Mouse (Mus musculus): Measurements from ENCODE around the gene Mrpl41. TPM values are rescaled to one million over a fixed set of nuclear protein-coding genes. Genes with fewer than 3 reads are reported as not detected.
"Not testable (repeated sequence)": the region's sequence is repeated elsewhere in the genome, so short reads cannot be mapped to it uniquely, and the experiment has no call there.

Mrpl41 gene
- polyA plus RNA-seq (2016; fragmentation: Nextera tagmentation; extraction: Ambion mirVana), result 124 and 127 TPM in 2 replicates

DNA sequence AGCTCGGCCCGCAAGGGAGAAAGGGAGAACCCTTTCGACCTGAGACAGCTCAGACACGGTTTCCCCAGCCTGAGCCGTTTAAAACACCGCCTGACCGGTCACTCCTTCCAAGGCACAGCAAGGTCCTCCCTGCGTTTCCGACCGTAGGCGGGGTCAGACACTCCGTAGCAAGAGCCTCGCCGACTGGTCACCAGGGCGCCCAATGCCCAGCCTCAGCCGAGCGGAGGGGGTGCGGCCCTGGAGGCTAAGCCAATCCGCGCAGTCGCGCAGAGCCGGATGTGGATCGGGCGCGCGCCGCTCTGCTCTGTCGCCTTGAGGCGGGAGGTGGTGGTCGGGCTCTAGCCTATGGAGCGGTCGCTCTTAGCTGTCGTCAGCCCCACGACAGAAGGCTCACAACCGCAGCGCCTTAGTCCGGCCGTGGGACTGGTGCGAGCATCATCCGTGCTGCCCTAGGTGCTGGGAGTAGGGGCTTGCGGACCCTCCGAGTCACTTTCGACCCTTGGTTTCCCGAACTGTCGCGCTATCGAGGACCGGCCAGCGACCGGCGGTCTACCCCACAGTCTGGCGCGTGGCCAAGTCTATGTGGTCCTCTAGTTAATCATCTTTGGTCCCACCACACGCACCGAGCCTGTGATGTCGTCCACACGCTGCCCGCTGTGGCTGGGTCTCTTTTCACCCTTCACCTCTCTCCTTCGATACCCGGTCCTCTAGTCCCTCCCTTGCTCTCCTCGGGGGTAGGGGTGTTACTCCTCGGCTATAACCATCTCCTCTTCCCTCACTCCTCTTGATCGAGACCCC lies at the start of gene Mrpl41:
Gene Mrpl41 (minus strand): TSS at position 193 of the 798 bp plus-strand sequence.
- H3K27ac ChIP-seq (replicated peaks), result peak within 1 kb of the TSS; percentile 87

DNA sequence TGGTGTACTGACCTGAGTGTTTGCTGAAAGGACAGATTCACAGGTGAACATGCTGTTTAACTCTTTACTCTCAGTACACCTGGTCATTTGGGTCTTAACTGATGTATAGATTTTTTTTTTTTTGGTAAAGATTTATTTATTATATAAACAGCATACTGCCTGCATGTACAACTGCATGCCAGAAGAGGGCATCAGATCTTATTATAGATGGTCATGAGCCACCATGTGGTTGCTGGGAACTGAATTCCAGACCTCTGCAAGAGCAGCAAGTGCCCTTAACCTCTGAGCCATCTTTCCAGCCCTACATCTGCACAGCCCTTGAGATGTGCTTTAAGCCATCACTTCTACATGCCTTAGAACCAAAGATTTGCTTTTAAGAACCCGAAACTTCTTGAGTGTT lies 47.8 kb upstream of the Mrpl41 start:
- Histone ChIP-seq H3K9me3 (no peaks in the 10 kb centered on the region), H3K27me3 (replicated peaks; ENCODE audit: low read depth, poor library complexity, severe bottlenecking) (no peaks in the 10 kb centered on the region), H3K27ac (replicated peaks) (no peak overlapping the region), H3K36me3 (replicated peaks) (no peaks in the 10 kb centered on the region; the same call in 1 of the 2 replicates), H3K4me3 (no peak overlapping the region), H3K4me1 (peaks cover 7% of the 10 kb centered on the region; the same call in 1 of the 2 replicates)
- no peak for DNase-seq (ENCODE audit: low spot score)
- 96% methylated on average over 1 of the region's 1 CpGs for WGBS

More for the DNA sequence above, at the start of gene Mrpl41:
- WGBS, result under 1% methylated on average over 64 of the region's 64 CpGs
- Histone ChIP-seq H3K9me3 (no peaks in the 10 kb centered on the region), H3K4me3 (peak within 1 kb of the TSS; percentile 85), H3K4me1 (peaks cover 23% of the 10 kb centered on the region), H3K36me3 (replicated peaks) (peaks cover 34% of the 10 kb centered on the region), H3K27me3 (replicated peaks; ENCODE audit: low read depth, poor library complexity, severe bottlenecking) (no peaks in the 10 kb centered on the region)
- peak; percentile 99 for DNase-seq (ENCODE audit: low spot score)

DNA sequence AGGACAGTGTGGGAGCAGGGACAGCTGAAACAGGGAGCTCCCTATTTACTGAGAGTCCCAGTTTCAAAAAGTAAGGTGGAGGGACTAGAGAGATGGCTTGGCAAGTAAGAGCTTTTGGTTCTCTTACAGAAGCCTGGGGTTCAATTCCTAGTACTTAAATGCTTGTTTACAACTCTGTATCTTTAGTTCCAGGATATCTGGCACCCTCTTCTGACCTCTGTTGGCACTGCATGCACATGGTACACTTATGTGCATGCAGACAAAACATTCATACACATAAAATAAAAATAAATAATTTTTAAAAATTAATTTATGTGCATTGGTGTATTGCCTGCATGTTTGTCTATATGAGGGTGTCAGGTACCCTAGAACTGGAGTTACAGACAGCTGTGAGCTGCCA lies 33.4 kb upstream of the Mrpl41 start:
- Histone ChIP-seq H3K27ac (replicated peaks) (no peak overlapping the region), H3K9me3 (no peaks in the 10 kb centered on the region), H3K36me3 (replicated peaks) (no peaks in the 10 kb centered on the region), H3K27me3 (replicated peaks; ENCODE audit: low read depth, poor library complexity, severe bottlenecking) (no peaks in the 10 kb centered on the region), H3K4me3 (no peak overlapping the region), H3K4me1 (no peaks in the 10 kb centered on the region)
- DNase-seq (ENCODE audit: low spot score), result no peak

DNA sequence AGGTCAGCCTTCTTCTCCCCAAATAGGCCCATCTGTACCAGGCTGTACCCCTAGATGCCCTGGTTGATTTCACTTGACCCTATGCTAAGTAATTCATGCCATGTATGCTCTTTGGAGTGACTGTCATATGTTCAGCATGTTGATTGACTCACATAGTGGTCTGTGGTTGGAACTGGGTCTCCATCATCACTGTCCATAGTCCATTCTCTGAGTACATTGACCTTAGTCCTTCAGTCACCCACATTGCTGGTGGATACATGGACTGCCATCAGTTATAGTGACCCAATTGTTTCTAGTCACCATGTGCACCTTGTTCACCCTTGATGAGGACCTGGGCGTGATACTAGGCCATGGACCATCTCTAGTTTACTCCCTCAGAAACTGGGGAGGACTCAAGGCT lies 31.9 kb upstream of the Mrpl41 start:
- H3K4me1 ChIP-seq, result no peaks in the 10 kb centered on the region
- no peaks in the 10 kb centered on the region for H3K27me3 ChIP-seq (replicated peaks; ENCODE audit: low read depth, poor library complexity, severe bottlenecking)
- H3K9me3 ChIP-seq, result no peaks in the 10 kb centered on the region
- 84% methylated on average over 1 of the region's 1 CpGs for WGBS
- no peak overlapping the region for H3K4me3 ChIP-seq
- no peak for DNase-seq (ENCODE audit: low spot score)
- H3K36me3 ChIP-seq (replicated peaks), result no peaks in the 10 kb centered on the region
- no peak overlapping the region for H3K27ac ChIP-seq (replicated peaks)

DNA sequence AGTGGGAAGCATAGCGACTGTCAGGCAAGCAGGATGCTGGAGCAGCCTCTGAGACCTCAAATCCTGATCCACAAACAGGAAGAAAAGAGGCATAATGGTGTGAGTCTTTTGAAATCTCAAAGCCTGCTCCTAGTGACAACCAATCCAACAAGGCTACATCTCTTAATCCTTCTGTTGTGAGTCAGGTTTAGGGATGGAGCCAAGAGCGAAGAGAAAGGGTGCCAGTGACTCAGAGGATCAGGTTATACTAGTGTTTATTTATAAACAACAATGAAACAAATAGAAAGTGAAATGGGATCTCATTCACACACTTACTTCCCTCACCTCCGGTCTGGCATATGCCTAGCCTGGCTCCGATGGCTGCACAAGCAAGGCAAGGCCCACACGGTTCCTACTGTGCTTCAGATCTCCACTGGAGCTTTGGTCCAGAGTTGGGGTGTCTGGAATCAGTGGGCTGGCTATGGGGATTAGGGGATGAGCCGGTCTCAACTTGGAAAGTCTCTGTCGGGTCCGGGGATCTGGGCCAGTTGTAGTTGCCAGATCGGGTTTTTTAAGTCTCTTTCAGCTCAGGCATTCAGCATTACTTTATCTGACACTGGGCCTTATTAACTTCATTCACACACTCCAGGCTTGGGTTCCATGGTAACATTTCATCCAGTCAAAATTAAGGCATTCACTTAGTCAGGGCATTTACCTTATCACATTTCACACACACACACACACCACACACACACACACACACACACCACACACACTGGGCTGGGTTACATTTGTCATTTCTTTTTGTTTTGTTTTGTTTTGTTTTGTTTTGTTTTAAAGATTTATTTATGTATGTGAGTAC lies 29.3 kb upstream of the Mrpl41 start:
- no peaks in the 10 kb centered on the region for H3K9me3 ChIP-seq
- no peaks in the 10 kb centered on the region for H3K36me3 ChIP-seq (replicated peaks)
- no peaks in the 10 kb centered on the region for H3K4me1 ChIP-seq
- 77% methylated on average over 9 of the region's 9 CpGs for WGBS
- no peak for DNase-seq (ENCODE audit: low spot score)
- H3K4me3 ChIP-seq, result no peak overlapping the region
- no peaks in the 10 kb centered on the region for H3K27me3 ChIP-seq (replicated peaks; ENCODE audit: low read depth, poor library complexity, severe bottlenecking)
- H3K27ac ChIP-seq (replicated peaks), result no peak overlapping the region

DNA sequence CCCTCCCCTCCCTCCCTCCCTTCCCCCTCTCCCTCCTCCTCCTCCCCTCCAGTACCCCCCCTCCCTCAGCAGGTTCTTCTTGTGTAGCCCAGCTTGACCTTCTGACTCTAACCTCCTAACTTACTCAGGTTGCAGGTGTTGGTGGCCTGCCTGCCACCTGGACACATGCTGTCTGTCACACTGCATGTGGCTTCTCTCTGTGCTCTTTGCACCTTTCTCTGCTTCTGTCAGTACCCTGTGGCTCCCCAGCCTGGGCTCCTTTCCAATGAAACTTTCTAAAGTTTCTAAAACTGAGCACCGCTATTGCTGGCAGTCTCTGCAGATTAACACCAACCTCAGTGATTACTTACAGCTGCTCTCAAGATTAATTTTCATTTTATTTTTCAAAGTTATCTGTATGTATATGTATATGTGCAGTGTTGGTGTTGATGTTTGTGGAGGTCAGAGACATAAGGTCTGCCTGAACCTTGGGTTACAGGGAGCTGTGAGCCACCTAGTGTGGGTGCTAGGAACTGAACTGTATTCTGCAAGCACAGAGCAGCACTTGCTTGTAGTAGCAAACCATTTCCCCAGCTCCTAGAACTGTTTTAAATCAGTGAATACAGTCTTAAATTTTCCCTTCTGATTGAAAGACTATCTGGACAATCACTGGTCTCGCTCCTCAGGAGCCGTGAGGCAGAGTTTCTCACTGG lies 25.8 kb upstream of the Mrpl41 start:
- H3K4me1 ChIP-seq, result no peaks in the 10 kb centered on the region
- H3K27me3 ChIP-seq (replicated peaks; ENCODE audit: low read depth, poor library complexity, severe bottlenecking), result no peaks in the 10 kb centered on the region
- 78% methylated on average over 3 of the region's 3 CpGs for WGBS
- no peaks in the 10 kb centered on the region for H3K36me3 ChIP-seq (replicated peaks)
- H3K27ac ChIP-seq (replicated peaks), result no peak overlapping the region
- peak; percentile 21 for DNase-seq (ENCODE audit: low spot score)
- H3K9me3 ChIP-seq, result no peaks in the 10 kb centered on the region
- no peak overlapping the region for H3K4me3 ChIP-seq

DNA sequence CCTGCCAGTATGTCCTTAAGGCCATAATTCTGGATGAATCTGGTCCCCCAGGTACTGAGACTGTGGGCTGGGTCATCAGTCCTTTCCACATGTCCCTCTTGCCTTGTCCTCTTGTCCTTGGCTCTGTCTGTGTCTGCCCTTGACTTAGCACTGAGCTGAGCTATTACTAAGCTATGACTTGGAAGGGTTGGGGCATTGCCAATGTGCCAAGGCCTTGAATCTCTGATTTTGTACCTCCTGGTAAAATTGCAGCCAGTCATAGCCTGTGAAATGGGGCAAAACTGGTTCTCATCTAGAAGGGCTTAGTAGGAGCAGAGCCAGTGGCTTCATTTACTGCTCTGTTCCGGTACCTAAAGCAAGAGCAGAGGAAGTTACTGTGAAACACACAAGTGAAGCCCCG lies 21.6 kb upstream of the Mrpl41 start:
- H3K36me3 ChIP-seq (replicated peaks), result no peaks in the 10 kb centered on the region
- H3K27ac ChIP-seq (replicated peaks), result no peak overlapping the region
- WGBS, result 95% methylated on average over 2 of the region's 2 CpGs
- no peak for DNase-seq (ENCODE audit: low spot score)
- H3K27me3 ChIP-seq (replicated peaks; ENCODE audit: low read depth, poor library complexity, severe bottlenecking), result no peaks in the 10 kb centered on the region
- H3K9me3 ChIP-seq, result no peaks in the 10 kb centered on the region
- H3K4me1 ChIP-seq, result no peaks in the 10 kb centered on the region
- no peak overlapping the region for H3K4me3 ChIP-seq

DNA sequence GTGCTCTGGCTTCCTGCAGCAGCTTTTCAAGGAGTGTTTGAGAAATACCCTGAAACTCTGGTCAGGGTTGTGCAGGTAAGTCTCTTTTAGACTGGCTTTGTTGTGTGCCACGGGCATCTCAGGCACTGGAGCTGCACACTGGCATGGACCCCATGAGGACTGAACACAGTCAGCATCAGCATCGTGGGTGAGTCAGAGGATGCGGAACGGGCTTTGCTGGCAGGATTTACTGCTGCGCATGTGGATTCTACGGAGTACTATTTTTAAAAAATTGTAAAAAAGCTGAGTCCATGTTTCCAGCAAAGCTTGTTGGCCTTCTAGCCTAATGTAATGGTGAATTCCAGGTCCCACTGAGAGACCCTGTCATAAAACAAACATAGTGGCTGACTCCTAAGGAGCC lies 20.4 kb upstream of the Mrpl41 start:
- Histone ChIP-seq H3K36me3 (replicated peaks) (no peaks in the 10 kb centered on the region), H3K27ac (replicated peaks) (no peak overlapping the region), H3K27me3 (replicated peaks; ENCODE audit: low read depth, poor library complexity, severe bottlenecking) (no peaks in the 10 kb centered on the region), H3K9me3 (no peaks in the 10 kb centered on the region), H3K4me3 (no peak overlapping the region), H3K4me1 (no peaks in the 10 kb centered on the region)
- WGBS, result 95% methylated on average over 6 of the region's 6 CpGs
- no peak for DNase-seq (ENCODE audit: low spot score)

DNA sequence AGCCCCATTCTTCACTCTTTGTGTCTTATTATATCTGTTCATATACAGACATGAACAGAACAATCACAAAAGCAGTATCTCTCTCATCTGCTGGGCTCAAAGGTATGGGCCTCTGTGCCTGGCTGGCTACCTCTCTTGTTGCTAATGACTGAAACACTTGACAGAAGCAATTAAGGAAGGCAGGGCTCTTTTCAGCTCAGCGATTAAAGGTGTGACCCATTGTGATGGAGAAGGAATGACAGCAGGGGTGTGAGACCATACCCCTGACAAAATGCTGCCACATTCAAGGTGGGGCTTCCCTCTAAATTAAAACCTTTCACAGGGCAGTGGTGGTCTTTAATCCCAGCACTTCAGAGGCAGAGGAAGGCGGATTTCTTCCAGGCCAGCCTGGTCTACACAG lies 12.9 kb upstream of the Mrpl41 start:
- WGBS, result 84% methylated on average over 2 of the region's 2 CpGs
- Histone ChIP-seq H3K4me3 (no peak overlapping the region), H3K36me3 (replicated peaks) (no peaks in the 10 kb centered on the region), H3K27me3 (replicated peaks; ENCODE audit: low read depth, poor library complexity, severe bottlenecking) (no peaks in the 10 kb centered on the region), H3K9me3 (no peaks in the 10 kb centered on the region), H3K4me1 (no peaks in the 10 kb centered on the region), H3K27ac (replicated peaks) (no peak overlapping the region)
- DNase-seq (ENCODE audit: low spot score), result no peak

DNA sequence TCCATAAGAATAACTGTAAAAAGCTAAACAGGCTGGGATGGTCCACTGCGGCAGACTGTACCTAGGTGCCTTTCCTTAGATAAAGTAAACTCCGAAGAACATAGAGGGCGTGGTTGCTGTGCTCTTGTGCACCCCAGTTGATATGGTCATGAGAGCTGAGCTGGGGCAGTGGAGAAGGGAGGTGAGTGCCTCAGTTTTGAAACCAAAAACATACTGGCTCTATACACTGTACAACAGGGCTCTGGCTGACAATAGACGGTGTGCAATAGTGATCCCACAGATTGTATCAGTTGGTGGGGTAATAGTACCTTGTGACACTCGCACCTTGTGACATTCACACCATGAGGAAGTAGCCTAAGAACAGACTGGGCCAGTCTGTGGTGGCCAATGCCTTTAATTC lies 2.1 kb upstream of the Mrpl41 start:
- Histone ChIP-seq H3K36me3 (replicated peaks) (peaks cover 16% of the 10 kb centered on the region), H3K4me1 (peaks cover 23% of the 10 kb centered on the region), H3K27ac (replicated peaks) (no peak overlapping the region), H3K4me3 (no peak overlapping the region; the same call in 1 of the 2 replicates), H3K27me3 (replicated peaks; ENCODE audit: low read depth, poor library complexity, severe bottlenecking) (no peaks in the 10 kb centered on the region), H3K9me3 (no peaks in the 10 kb centered on the region)
- WGBS, result 94% methylated on average over 5 of the region's 5 CpGs
- DNase-seq (ENCODE audit: low spot score), result no peak

DNA sequence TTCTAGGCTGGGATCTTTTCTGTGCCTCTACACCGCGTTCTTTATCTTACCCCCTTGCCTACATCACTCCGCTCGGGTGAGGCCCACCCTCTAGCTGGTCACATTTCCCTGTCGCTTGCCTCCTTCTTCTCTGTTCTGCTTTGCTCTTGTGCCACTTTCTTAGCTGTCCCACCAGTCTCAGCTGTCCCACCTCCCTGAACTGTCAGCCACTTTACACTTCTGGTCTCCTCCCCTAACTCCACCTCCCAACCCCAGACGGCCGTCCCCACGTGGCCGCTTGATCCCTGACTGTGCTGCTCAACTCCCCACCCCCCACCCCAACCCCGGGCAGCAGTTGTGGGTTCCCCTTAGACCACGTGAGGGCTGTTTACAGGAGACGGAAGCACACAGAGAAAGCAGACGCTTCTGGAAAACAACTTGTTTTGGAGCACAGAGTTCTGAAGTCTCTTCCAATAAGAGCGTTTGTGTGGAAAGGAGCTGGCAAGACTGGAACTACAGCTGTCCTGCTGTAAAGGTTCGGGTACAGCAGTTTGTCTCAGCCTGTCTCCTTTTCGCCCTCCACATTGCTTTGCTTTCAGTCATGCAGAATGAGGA lies 903 bp upstream of the Mrpl41 start, which contains the start of gene Pnpla7:
Gene Pnpla7 (plus strand): TSS at position 330 of the 594 bp plus-strand sequence.
- no peaks in the 10 kb centered on the region for H3K27me3 ChIP-seq (replicated peaks; ENCODE audit: low read depth, poor library complexity, severe bottlenecking)
- H3K4me1 ChIP-seq, result peaks cover 23% of the 10 kb centered on the region
- DNase-seq (ENCODE audit: low spot score), result peak; percentile 86
- H3K9me3 ChIP-seq, result no peaks in the 10 kb centered on the region
- WGBS, result under 1% methylated on average over 16 of the region's 16 CpGs
- H3K36me3 ChIP-seq (replicated peaks), result peaks cover 27% of the 10 kb centered on the region
- peak within 1 kb of the TSS; percentile 85 for H3K4me3 ChIP-seq
- H3K27ac ChIP-seq (replicated peaks), result peak within 1 kb of the TSS; percentile 87

DNA sequence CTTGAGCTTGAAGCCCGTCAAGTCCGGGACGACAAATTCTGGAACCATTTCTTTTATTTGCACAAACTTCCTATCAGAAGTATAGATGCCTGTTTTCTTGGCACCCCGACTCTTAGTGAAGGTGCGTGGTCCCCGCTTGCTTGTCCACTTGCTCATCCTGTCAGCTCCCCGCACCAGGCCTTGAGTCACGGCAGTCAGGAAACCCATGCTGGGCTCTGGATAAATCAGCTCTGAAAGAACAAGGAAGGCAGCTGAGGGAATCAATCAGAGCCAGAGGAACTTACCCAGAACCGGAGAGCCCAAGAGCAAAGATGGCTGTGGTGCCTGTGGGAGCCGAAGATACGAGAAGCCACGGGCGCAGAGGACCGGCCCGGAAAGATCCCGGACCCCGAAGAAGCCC lies 446 bp downstream of the Mrpl41 start:
- Histone ChIP-seq H3K27ac (replicated peaks) (peak overlapping the region; percentile 87), H3K4me1 (peaks cover 23% of the 10 kb centered on the region), H3K4me3 (peak overlapping the region; percentile 85), H3K36me3 (replicated peaks) (peaks cover 41% of the 10 kb centered on the region)
- WGBS, result under 1% methylated on average over 17 of the region's 17 CpGs
- H3K9me3 ChIP-seq; H3K27me3 ChIP-seq (replicated peaks; ENCODE audit: low read depth, poor library complexity, severe bottlenecking); DNase-seq (ENCODE audit: low spot score): not testable (repeated sequence)

All from embryonic facial prominence, embryonic 10.5 days (tissue).